Mouse (Mus musculus) frontal cortex, postnatal 14 days (tissue): ENCODE results near the gene Ppp1r15a.
"Not testable (repeated sequence)": the region's sequence is repeated elsewhere in the genome, so short reads cannot be mapped to it uniquely, and the experiment has no call there.

Experiments used
- DNase-seq, 2 experiments: peaks; one replicate each; pipeline ENCODE4 v3.0.0; 2022; ENCODE audit warnings: low spot score in 2 of 2

Ppp1r15a gene

DNA sequence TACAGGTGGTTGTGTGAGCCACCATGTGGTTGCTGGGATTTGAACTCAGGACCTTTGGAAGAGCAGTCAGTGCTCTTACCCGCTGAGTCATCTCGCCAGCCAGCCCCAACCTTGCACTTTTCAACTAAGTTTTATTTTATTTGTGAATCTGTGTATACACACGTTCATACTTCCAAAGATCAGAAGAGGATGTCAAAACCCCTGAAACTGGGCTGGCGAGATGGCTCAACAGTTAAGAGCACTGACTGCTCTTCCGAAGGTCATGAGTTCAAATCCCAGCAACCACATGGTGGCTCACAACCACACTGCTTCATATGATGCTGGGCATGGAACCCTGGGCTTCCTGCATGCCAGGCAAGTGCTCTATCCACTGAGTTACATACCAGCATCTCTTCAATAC, 41.1 kb downstream of the Ppp1r15a start:
- DNase-seq: not testable (repeated sequence)

GRCm38 (mm10) chr7:45482166-45482565, 43.9 kb downstream of the Ppp1r15a start:
- DNase-seq: no peak

- no peak for DNase-seq
These were observed 44.6 kb downstream of the Ppp1r15a start, which contains the start of gene Tulp2 for GRCm38 (mm10) chr7:45481374-45481927. Gene Tulp2 (plus strand): TSS chr7:45481877.

DNA sequence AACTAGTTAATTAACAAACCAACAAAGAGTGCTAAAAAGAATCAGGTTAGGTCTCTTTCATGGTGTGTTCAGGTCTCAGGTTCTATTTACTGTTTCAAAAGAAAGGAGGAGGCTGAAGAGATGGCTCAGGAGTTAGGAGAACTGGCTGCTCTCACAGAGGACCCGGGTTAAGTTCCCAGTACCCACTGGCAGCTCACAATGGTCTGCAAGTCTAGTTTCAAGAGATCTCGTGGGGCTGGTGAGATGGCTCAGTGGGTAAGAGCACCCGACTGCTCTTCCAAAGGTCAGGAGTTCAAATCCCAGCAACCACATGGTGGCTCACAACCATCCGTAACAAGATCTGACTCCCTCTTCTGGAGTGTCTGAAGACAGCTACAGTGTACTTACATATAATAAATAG, 45.8 kb downstream of the Ppp1r15a start:
- DNase-seq: not testable (repeated sequence)

- no peak for DNase-seq
These were observed 47.3 kb downstream of the Ppp1r15a start for GRCm38 (mm10) chr7:45478774-45479173.

GRCm38 (mm10) chr7:45477003-45477402, 49.1 kb downstream of the Ppp1r15a start:
- DNase-seq: no peak

GRCm38 (mm10) chr7:45476453-45476852, 49.6 kb downstream of the Ppp1r15a start:
- DNase-seq: no peak

DNA sequence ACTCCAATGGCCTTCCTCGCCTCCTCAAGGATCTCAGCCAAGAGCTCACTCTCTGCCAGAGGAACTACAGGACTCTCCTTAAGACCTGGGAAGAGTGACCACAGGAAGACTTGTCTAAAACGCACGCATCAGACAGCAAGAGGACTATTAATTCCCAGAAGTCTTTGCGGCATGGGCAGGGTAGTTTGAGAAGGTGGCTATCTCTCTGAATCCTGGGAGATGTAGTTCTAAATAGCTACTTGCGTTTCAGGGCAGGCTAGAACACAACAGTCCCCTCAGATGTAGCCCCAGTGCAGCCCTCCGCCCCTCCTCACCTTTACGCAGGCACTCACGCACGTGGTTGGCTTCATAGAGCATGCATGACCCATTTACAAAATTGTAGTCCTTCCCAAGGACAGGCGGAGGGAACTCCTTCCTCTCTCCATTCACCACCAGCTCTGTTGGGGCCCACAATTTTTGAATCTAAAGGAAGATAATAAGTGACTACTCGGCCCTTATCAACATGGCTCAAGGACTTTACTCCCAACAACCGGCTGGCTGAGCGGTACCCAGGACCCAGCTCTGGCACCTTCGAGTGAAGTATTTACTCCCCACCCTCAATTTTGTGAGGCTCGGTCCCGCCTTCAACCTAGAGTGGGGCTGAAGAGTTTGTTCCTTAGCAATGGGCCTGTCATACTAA, 50.6 kb downstream of the Ppp1r15a start:
- DNase-seq: no peak
